Mouse (Mus musculus) midbrain, postnatal 0 days (tissue): ENCODE measurements around the gene Scaper. TPM values are rescaled to one million over a fixed set of nuclear protein-coding genes. Genes with fewer than 3 reads are reported as not detected.

Experiments
- ATAC-seq: fragments of 200-750 bp; cut with Nextera tagmentation; 2 replicates; pipeline ENCODE4 v1.8.0; 2017; ENCODE audit warnings: moderate number of reproducible peaks, mild to moderate bottlenecking, moderate TSS enrichment, moderate library complexity; ENCODE audit not compliant: low FRiP score
- DNase-seq: peaks from one replicate; pipeline ENCODE4 v3.0.0-alpha.2; 2015; ENCODE audit warnings: low spot score
- H3K27ac ChIP-seq: fragments of 300-500 bp; sonication (generic); 2 replicates; pipeline ENCODE4 v1.5.1; 2014; ENCODE audit warnings: low read depth, mild to moderate bottlenecking, low read length, mixed read lengths
- H3K27me3 ChIP-seq: fragments of 300-500 bp; sonication (generic); 2 replicates; pipeline ENCODE4 v1.6.1; 2014; ENCODE audit warnings: low read length, control low read depth, mixed read lengths; ENCODE audit not compliant: insufficient read depth
- H3K36me3 ChIP-seq: fragments of 300-500 bp; sonication (generic); 2 replicates; pipeline ENCODE4 v1.6.1; 2014; ENCODE audit warnings: low read length, control low read depth, mixed read lengths; ENCODE audit not compliant: insufficient read depth
- H3K4me1 ChIP-seq: fragments of 300-500 bp; sonication (generic); 2 replicates; pipeline ENCODE4 v1.6.1; 2014; ENCODE audit warnings: mild to moderate bottlenecking, control low read depth, antibody characterized with exemption, low read length, mixed read lengths; ENCODE audit not compliant: insufficient read depth
- H3K4me2 ChIP-seq: fragments of 300-500 bp; sonication (generic); 2 replicates; pipeline ENCODE4 v1.6.1; 2014; ENCODE audit warnings: low read depth, mild to moderate bottlenecking, low read length, mixed read lengths; ENCODE audit not compliant: poor library complexity, severe bottlenecking
- H3K4me3 ChIP-seq: fragments of 300-500 bp; sonication (generic); 2 replicates; pipeline ENCODE4 v1.5.1; 2014; ENCODE audit warnings: low read depth, mild to moderate bottlenecking, low read length, moderate library complexity
- H3K9ac ChIP-seq: fragments of 300-500 bp; sonication (generic); replicated peaks from 2 replicates; pipeline ENCODE4 v1.6.1; 2014; ENCODE audit warnings: mild to moderate bottlenecking, low read length, moderate library complexity, mixed read lengths; ENCODE audit not compliant: poor library complexity, severe bottlenecking
- H3K9me3 ChIP-seq: fragments of 300-500 bp; sonication (generic); 2 replicates; pipeline ENCODE4 v1.6.1; 2016; ENCODE audit warnings: low read length, control low read depth
- CTCF ChIP-seq: IDR thresholded peaks from 2 replicates; pipeline ENCODE4 v1.5.1; 2016; ENCODE audit warnings: antibody characterized with exemption, mild to moderate bottlenecking
- whole genome bisulfite sequencing: fragments of 180-500 bp; shearing (Covaris S2); extraction: QIAGEN DNeasy Blood & Tissue Kit; methylation state at CpG from one replicate; pipeline ENCODE4 v1.1.7; 2014; 5-methylcytosine and 5-hydroxymethylcytosine counted together
- polyA plus RNA-seq: library from polyadenylated mRNA; unstranded; fragments of >200 nt; fragmentation: Nextera tagmentation; extraction: Ambion mirVana; gene quantifications from 2 replicates; pipeline ENCODE4 v1.2.1, GENCODE M21; 2015
- total RNA-seq: library from RNA; depleted of rRNA; stranded (reverse); fragments of >200 nt; gene quantifications from 2 replicates; pipeline ENCODE4 v1.2.3, GENCODE M21; 2014

Gene Scaper
- total and polyA plus RNA-seq, 2 experiments from 2014 or later: 36.8 to 40.5 TPM

GRCm38 (mm10) chr9:55598594-55598993 is 339.3 kb downstream of the Scaper start:
- no peak for TF ChIP-seq CTCF
- H3K9me3 ChIP-seq: no peaks in the 10 kb centered on the region
- DNase-seq (no peak), ATAC-seq (no peak)
- no peaks in the 10 kb centered on the region for H3K27me3 ChIP-seq
- H3K36me3 ChIP-seq: peaks cover 4% of the 10 kb centered on the region; the same call in 1 of the 2 replicates
- H3K27ac ChIP-seq: no peak overlapping the region
- H3K4me3 ChIP-seq: no peak overlapping the region
- no peak overlapping the region for H3K4me2 ChIP-seq
- no peaks in the 10 kb centered on the region for H3K4me1 ChIP-seq
- no peak overlapping the region for H3K9ac ChIP-seq

GRCm38 (mm10) chr9:55586141-55586540 is 351.8 kb downstream of the Scaper start:
- H3K4me2 ChIP-seq: no peak overlapping the region
- H3K27ac ChIP-seq: no peak overlapping the region
- 96% methylated on average over 6 of the region's 6 CpGs for WGBS
- DNase-seq (no peak), ATAC-seq (no peak)
- H3K9me3 ChIP-seq: no peaks in the 10 kb centered on the region
- H3K4me3 ChIP-seq: no peak overlapping the region
- H3K36me3 ChIP-seq: peaks cover 4% of the 10 kb centered on the region; the same call in 1 of the 2 replicates
- no peak for TF ChIP-seq CTCF
- H3K27me3 ChIP-seq: no peaks in the 10 kb centered on the region
- no peaks in the 10 kb centered on the region for H3K4me1 ChIP-seq
- H3K9ac ChIP-seq: no peak overlapping the region

GRCm38 (mm10) chr9:55581414-55581813 is 356.5 kb downstream of the Scaper start:
- DNase-seq (no peak), ATAC-seq (no peak)
- H3K9ac ChIP-seq: no peak overlapping the region
- no peak overlapping the region for H3K27ac ChIP-seq
- H3K27me3 ChIP-seq: no peaks in the 10 kb centered on the region
- peaks cover 4% of the 10 kb centered on the region; the same call in 1 of the 2 replicates for H3K36me3 ChIP-seq
- WGBS: 26% methylated on average over 3 of the region's 3 CpGs
- no peaks in the 10 kb centered on the region for H3K4me1 ChIP-seq
- no peak for TF ChIP-seq CTCF
- H3K4me3 ChIP-seq: no peak overlapping the region
- H3K4me2 ChIP-seq: no peak overlapping the region
- no peaks in the 10 kb centered on the region for H3K9me3 ChIP-seq

GRCm38 (mm10) chr9:55576571-55576970 is 361.3 kb downstream of the Scaper start:
- ATAC-seq: no peak
- Histone ChIP-seq H3K4me3 (no peak overlapping the region), H3K4me2 (no peak overlapping the region), H3K4me1 (no peaks in the 10 kb centered on the region), H3K9ac (no peak overlapping the region), H3K36me3 (no peaks in the 10 kb centered on the region), H3K9me3 (no peaks in the 10 kb centered on the region), H3K27ac (no peak overlapping the region), H3K27me3 (no peaks in the 10 kb centered on the region)
- no peak for TF ChIP-seq CTCF
- DNase-seq: no peak
- WGBS: 84% methylated on average over 1 of the region's 1 CpGs

- WGBS: 78% methylated on average over 1 of the region's 1 CpGs
- no peak for ATAC-seq
- Histone ChIP-seq H3K9me3 (no peaks in the 10 kb centered on the region), H3K4me1 (no peaks in the 10 kb centered on the region), H3K9ac (no peak overlapping the region), H3K4me3 (no peak overlapping the region), H3K27ac (no peak overlapping the region), H3K27me3 (no peaks in the 10 kb centered on the region), H3K4me2 (no peak overlapping the region), H3K36me3 (no peaks in the 10 kb centered on the region)
- no peak for DNase-seq
- TF ChIP-seq CTCF: no peak
Measured at GRCm38 (mm10) chr9:55571071-55571470, 366.8 kb downstream of the Scaper start.

GRCm38 (mm10) chr9:55568466-55569159 is 369.3 kb downstream of the Scaper start:
- ATAC-seq (no peak), DNase-seq (no peak)
- TF ChIP-seq CTCF: no peak
- no peak overlapping the region for H3K4me3 ChIP-seq
- no peaks in the 10 kb centered on the region for H3K9me3 ChIP-seq
- H3K9ac ChIP-seq: no peak overlapping the region
- no peaks in the 10 kb centered on the region for H3K27me3 ChIP-seq
- H3K36me3 ChIP-seq: no peaks in the 10 kb centered on the region
- no peak overlapping the region for H3K27ac ChIP-seq
- H3K4me1 ChIP-seq: no peaks in the 10 kb centered on the region
- no peak overlapping the region for H3K4me2 ChIP-seq
- 64% methylated on average over 5 of the region's 5 CpGs for WGBS
